Mouse (Mus musculus) ES-E14 (cell line): ENCODE data around the gene Itga11.

Source experiments
- CHD2 ChIP-seq: IDR thresholded peaks from 2 replicates; pipeline ENCODE4 v1.6.1; 2014; ENCODE audit warnings: mild to moderate bottlenecking, low read depth, low read length, inconsistent platforms
- HCFC1 ChIP-seq: IDR thresholded peaks from 2 replicates; pipeline ENCODE4 v1.6.1; 2012; ENCODE audit warnings: low read length, inconsistent platforms, borderline replicate concordance; ENCODE audit not compliant: insufficient read depth
- ZC3H11A ChIP-seq: IDR thresholded peaks from 2 replicates; pipeline ENCODE4 v1.6.1; 2012; ENCODE audit warnings: low read depth, mild to moderate bottlenecking, inconsistent platforms, low read length, borderline replicate concordance
- ZNF384 ChIP-seq: IDR thresholded peaks from 2 replicates; pipeline ENCODE4 v1.6.1; 2012; ENCODE audit warnings: low read depth, low read length, inconsistent platforms

DNA sequence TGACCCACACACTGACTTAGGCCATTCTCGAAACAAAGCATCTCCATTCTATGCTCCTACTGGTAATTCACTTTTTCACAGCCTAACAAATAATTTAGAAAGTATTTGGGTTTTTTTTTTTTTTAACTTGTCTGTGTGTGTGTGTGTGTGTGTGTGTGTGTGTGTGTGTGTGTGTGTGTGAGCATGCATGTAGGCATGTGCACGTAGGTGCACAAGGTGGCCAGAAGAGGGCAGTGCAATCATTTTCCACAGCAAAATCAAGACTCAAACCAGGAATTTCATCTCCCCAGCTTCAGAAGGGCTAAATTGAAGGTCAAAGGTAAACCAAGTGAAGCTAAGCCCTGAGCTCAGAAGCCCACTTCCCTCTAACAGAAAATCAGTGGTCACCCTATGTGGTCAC lies 106.6 kb downstream of the Itga11 start:
- peak; percentile 87 for TF ChIP-seq ZNF384
- TF ChIP-seq CHD2: no peak
- TF ChIP-seq HCFC1: no peak
- TF ChIP-seq ZC3H11A: no peak
